Mouse (Mus musculus) MEL (cell line): Measurements from ENCODE around the gene Id3. TPM values are rescaled to one million over a fixed set of nuclear protein-coding genes. Genes with fewer than 3 reads are reported as not detected.

Experiments used
- DNase-seq: peaks from one replicate; pipeline ENCODE4 v3.0.0; 2011; ENCODE audit warnings: low read depth, low spot score
- H3K27ac ChIP-seq: 2 replicates; pipeline ENCODE4 v1.5.1; 2012; ENCODE audit warnings: low read depth, mild to moderate bottlenecking, control low read depth, low read length, moderate library complexity; ENCODE audit not compliant: control insufficient read depth
- H3K27me3 ChIP-seq, 2 experiments: fragments of 150-350 bp in 1 of 2; sonication (generic) in 1 of 2; 2 replicates each; pipeline ENCODE4 v1.6.1; 2012; ENCODE audit warnings: low read length in 2 of 2, mild to moderate bottlenecking in 2 of 2, improper control_type of control experiment in 1 of 2, moderate library complexity in 1 of 2; ENCODE audit not compliant: insufficient read depth in 2 of 2, control insufficient read depth in 1 of 2
- H3K36me3 ChIP-seq, 2 experiments: 2 replicates each; pipeline ENCODE4 v1.6.1; 2012 to 2014; ENCODE audit warnings: low read length in 2 of 2, improper control_type of control experiment in 1 of 2, inconsistent platforms in 1 of 2, mild to moderate bottlenecking in 1 of 2; ENCODE audit not compliant: insufficient read depth in 2 of 2, control insufficient read depth in 1 of 2
- H3K4me1 ChIP-seq, 2 experiments: fragments of 150-350 bp in 1 of 2; sonication (generic) in 1 of 2; 2 replicates each; pipeline ENCODE4 v1.6.1; 2012; ENCODE audit warnings: low read length in 2 of 2, improper control_type of control experiment in 1 of 2, mild to moderate bottlenecking in 1 of 2; ENCODE audit not compliant: insufficient read depth in 2 of 2, control insufficient read depth in 1 of 2
- H3K4me3 ChIP-seq, 2 experiments: fragments of 150-350 bp in 1 of 2; sonication (generic) in 1 of 2; 2 replicates each; pipeline ENCODE4 v1.5.1; 2012; ENCODE audit warnings: low read depth in 2 of 2, low read length in 2 of 2, mild to moderate bottlenecking in 2 of 2, moderate library complexity in 2 of 2, control low read depth in 1 of 2, improper control_type of control experiment in 1 of 2; ENCODE audit not compliant: control insufficient read depth in 1 of 2, insufficient read depth in 1 of 2
- H3K79me2 ChIP-seq: 2 replicates; pipeline ENCODE4 v1.6.1; 2012; ENCODE audit warnings: mild to moderate bottlenecking, low read length, moderate library complexity; ENCODE audit not compliant: control insufficient read depth, poor library complexity, insufficient read depth
- H3K9ac ChIP-seq: 2 replicates; pipeline ENCODE4 v1.6.1; 2012; ENCODE audit warnings: low read depth, mild to moderate bottlenecking, control low read depth, low read length, moderate library complexity; ENCODE audit not compliant: control insufficient read depth, poor library complexity, severe bottlenecking
- H3K9me3 ChIP-seq: fragments of 150-350 bp; sonication (generic); replicated peaks from 2 replicates; pipeline ENCODE4 v1.6.1; 2012; ENCODE audit warnings: mild to moderate bottlenecking, low read length, improper control_type of control experiment, moderate library complexity; ENCODE audit not compliant: insufficient read depth
- ELF1 ChIP-seq: IDR thresholded peaks from 2 replicates; pipeline ENCODE4 v1.6.1; 2014; ENCODE audit warnings: low read depth, mild to moderate bottlenecking, inconsistent platforms, low read length, improper control_type of control experiment, moderate library complexity
- EP300 ChIP-seq, 2 experiments: IDR thresholded peaks; 2 replicates each; pipeline ENCODE4 v1.6.1; 2011; ENCODE audit warnings: improper control_type of control experiment in 2 of 2, low read length in 2 of 2, low read depth in 1 of 2, mild to moderate bottlenecking in 1 of 2
- GABPA ChIP-seq: IDR thresholded peaks from 2 replicates; pipeline ENCODE4 v1.6.1; 2012; ENCODE audit warnings: low read depth, mild to moderate bottlenecking, inconsistent platforms, low read length, improper control_type of control experiment, moderate library complexity
- JUND ChIP-seq: IDR thresholded peaks from 2 replicates; pipeline ENCODE4 v1.6.1; 2011; ENCODE audit warnings: low read depth, mild to moderate bottlenecking, improper control_type of control experiment, low read length
- MAZ ChIP-seq: IDR thresholded peaks from 2 replicates; pipeline ENCODE4 v1.6.1; 2012; ENCODE audit warnings: low read depth, mild to moderate bottlenecking, inconsistent platforms, low read length, improper control_type of control experiment
- MXI1 ChIP-seq: IDR thresholded peaks from 2 replicates; pipeline ENCODE4 v1.6.1; 2011; ENCODE audit warnings: mild to moderate bottlenecking, low read depth, low read length, improper control_type of control experiment
- NRF1 ChIP-seq: IDR thresholded peaks from 2 replicates; pipeline ENCODE4 v1.6.1; 2014; ENCODE audit warnings: low read depth, mild to moderate bottlenecking, inconsistent platforms, low read length, improper control_type of control experiment, moderate library complexity; ENCODE audit not compliant: poor library complexity, insufficient read depth, severe bottlenecking
- TAL1 ChIP-seq: IDR thresholded peaks from 2 replicates; pipeline ENCODE4 v1.6.1; 2012; ENCODE audit warnings: mild to moderate bottlenecking, inconsistent platforms, low read length, moderate library complexity, mixed read lengths
- TBP ChIP-seq: IDR thresholded peaks from 2 replicates; pipeline ENCODE4 v1.8.0; 2011; ENCODE audit warnings: low read depth, low read length, improper control_type of control experiment
- TCF12 ChIP-seq: IDR thresholded peaks from 2 replicates; pipeline ENCODE4 v1.6.1; 2014; ENCODE audit warnings: low read depth, mild to moderate bottlenecking, inconsistent platforms, low read length, improper control_type of control experiment, moderate library complexity
- UBTF ChIP-seq: IDR thresholded peaks from 2 replicates; pipeline ENCODE4 v1.6.1; 2012; ENCODE audit warnings: low read depth, mild to moderate bottlenecking, inconsistent platforms, low read length, improper control_type of control experiment, moderate library complexity, borderline replicate concordance; ENCODE audit not compliant: insufficient read depth
- USF1 ChIP-seq: IDR thresholded peaks from 2 replicates; pipeline ENCODE4 v1.6.1; 2014; ENCODE audit warnings: low read depth, mild to moderate bottlenecking, inconsistent platforms, low read length, improper control_type of control experiment, moderate library complexity
- USF2 ChIP-seq, 2 experiments: IDR thresholded peaks; 2 replicates each; pipeline ENCODE4 v1.6.1; 2011 to 2012; ENCODE audit warnings: improper control_type of control experiment in 2 of 2, low read length in 2 of 2, borderline replicate concordance in 1 of 2, inconsistent platforms in 1 of 2, low read depth in 1 of 2, mild to moderate bottlenecking in 1 of 2; ENCODE audit not compliant: insufficient read depth in 1 of 2
- polyA plus RNA-seq, 2 experiments: library from polyadenylated mRNA; stranded (reverse) in 1 of 2; unstranded in 1 of 2; fragments of >175 nt in 1 of 2; fragments of >200 nt in 1 of 2; gene quantifications; 2 replicates each; pipeline versions ENCODE4 v1.2.1 to v1.2.4; 2012; ENCODE audit warnings: low replicate concordance in 2 of 2, low read depth in 1 of 2; ENCODE audit not compliant: insufficient read length in 2 of 2, insufficient read depth in 1 of 2, missing spikeins in 1 of 2
- total RNA-seq: library from RNA; depleted of rRNA; stranded (reverse); fragments of 300-350 nt; gene quantifications from 2 replicates; pipeline ENCODE4 v1.2.3, GENCODE M21; 2012

Id3 gene
- total and polyA plus RNA-seq, 3 experiments = 0.17 to 0.27 TPM; not detected in 1

- TF ChIP-seq MAZ = no peak
- TF ChIP-seq TBP = no peak
- TF ChIP-seq TCF12 = no peak
- no peak for TF ChIP-seq ELF1
- TF ChIP-seq NRF1 = no peak
- no peak for TF ChIP-seq TAL1
- TF ChIP-seq UBTF = no peak
- TF ChIP-seq JUND = no peak
- TF ChIP-seq GABPA = no peak
- TF ChIP-seq USF2 (IDR thresholded peaks at IDR 0.05; ENCODE audit: borderline replicate concordance in 1 of 2, insufficient read depth in 1 of 2, low read depth in 1 of 2, low read length in 2 of 2) = no peak
- no peak for TF ChIP-seq MXI1
- no peak for TF ChIP-seq EP300 (IDR thresholded peaks at IDR 0.05; ENCODE audit: low read depth in 1 of 2, low read length in 2 of 2)
- Histone ChIP-seq H3K4me1 (no peaks in the 10 kb centered on the region; a peak in 1 of 4 replicates), H3K27ac (no peak overlapping the region), H3K27me3 (peaks cover 10 to 17% of the 10 kb centered on the region in 2 experiments), H3K4me3 (no peak overlapping the region), H3K9ac (no peak overlapping the region), H3K79me2 (no peaks in the 10 kb centered on the region), H3K36me3 (no peaks in the 10 kb centered on the region), H3K9me3 (no peaks in the 10 kb centered on the region)
- DNase-seq = no peak
Observed at GRCm38 (mm10) chr4:136134978-136135873, 8.1 kb upstream of the Id3 start.

- Histone ChIP-seq H3K36me3 (no peaks in the 10 kb centered on the region; a peak in 1 of 4 replicates), H3K27me3 (peaks cover 10 to 17% of the 10 kb centered on the region in 2 experiments), H3K9ac (no peak overlapping the region), H3K79me2 (no peaks in the 10 kb centered on the region), H3K4me1 (no peaks in the 10 kb centered on the region; a peak in 1 of 4 replicates), H3K4me3 (no peak overlapping the region), H3K9me3 (no peaks in the 10 kb centered on the region), H3K27ac (no peak overlapping the region)
- DNase-seq = no peak
- TF ChIP-seq USF1 = no peak
Observed at GRCm38 (mm10) chr4:136135874-136136728, 7.2 kb upstream of the Id3 start.
